Mouse (Mus musculus): ENCODE measurements at regions not wholly inside any gene's neighbourhood (a gene's known extent, or its start where the extent isn't known, plus 50 kb on each side); places are given as distances from the start of the nearest gene placed in this dataset.

DNA sequence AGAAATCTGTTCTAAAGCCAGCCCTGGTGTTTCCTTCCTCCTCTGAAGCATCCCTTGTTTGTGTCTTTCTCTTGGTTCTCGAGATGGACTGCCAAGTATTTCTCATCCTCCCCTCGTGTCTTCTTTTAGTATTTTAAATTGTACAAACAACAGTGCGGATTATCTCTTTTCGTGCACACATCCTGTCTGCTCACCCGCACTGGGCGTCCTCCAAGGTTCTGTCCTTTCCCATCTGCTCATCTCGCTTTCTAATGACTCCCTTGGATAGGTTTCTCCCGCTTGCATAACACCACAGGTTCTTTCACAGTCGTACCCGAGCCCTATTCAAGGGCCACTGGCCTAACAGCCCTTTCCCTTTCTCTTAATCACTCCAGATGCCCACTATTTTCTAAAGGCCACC lies 428.7 kb upstream of the Jarid2 start:
- intact Hi-C loops (cut with DNase I), result no loop called here

DNA sequence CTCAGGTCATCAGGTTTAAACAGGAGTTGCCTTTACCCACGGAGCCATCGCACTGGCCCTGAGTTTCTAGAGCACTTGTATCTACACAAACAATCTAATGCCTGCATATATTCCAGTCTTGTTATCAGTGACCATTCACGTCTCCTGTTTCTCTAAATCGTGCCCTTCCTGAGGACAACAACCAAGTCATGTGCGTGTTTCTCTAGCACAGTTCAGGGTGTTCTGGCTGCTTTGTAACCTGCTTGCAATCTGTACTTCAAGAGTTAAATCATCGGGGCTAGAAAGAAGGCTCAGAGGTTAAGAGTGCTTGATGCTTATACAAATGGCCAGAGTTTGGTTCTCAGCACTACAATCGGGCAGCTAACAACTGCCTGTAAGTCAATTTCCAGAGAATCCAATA lies 428.1 kb upstream of the Jarid2 start:
- intact Hi-C loops (cut with DNase I), result no loop called here
- DNase-seq (ENCODE audit: low spot score in 2 of 2), result no peak

More for the DNA sequence above, 428.7 kb upstream of the Jarid2 start:
- DNase-seq (ENCODE audit: low spot score in 2 of 2), result no peak

DNA sequence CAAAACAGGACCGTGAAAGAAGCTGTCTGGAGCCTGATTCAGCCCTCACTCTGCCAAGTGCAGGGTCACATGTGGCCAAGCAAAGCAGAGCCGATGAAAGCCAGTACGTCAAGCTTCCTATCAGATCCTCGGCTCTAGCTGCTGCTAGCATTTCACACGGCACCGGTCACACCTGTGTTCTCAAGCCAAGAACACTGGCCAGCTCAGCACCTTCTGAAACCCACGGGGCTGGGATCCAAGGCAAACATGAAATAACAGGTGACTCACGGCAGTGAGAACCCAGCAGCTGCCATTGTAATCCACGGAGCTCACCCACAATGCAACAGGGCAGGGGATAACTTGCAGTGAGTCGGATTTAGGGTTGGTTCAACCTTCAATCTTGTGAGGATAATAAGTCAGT lies 427.3 kb upstream of the Jarid2 start:
- intact Hi-C loops (cut with DNase I), result no loop called here
- no peak for DNase-seq (ENCODE audit: low spot score in 2 of 2)

DNA sequence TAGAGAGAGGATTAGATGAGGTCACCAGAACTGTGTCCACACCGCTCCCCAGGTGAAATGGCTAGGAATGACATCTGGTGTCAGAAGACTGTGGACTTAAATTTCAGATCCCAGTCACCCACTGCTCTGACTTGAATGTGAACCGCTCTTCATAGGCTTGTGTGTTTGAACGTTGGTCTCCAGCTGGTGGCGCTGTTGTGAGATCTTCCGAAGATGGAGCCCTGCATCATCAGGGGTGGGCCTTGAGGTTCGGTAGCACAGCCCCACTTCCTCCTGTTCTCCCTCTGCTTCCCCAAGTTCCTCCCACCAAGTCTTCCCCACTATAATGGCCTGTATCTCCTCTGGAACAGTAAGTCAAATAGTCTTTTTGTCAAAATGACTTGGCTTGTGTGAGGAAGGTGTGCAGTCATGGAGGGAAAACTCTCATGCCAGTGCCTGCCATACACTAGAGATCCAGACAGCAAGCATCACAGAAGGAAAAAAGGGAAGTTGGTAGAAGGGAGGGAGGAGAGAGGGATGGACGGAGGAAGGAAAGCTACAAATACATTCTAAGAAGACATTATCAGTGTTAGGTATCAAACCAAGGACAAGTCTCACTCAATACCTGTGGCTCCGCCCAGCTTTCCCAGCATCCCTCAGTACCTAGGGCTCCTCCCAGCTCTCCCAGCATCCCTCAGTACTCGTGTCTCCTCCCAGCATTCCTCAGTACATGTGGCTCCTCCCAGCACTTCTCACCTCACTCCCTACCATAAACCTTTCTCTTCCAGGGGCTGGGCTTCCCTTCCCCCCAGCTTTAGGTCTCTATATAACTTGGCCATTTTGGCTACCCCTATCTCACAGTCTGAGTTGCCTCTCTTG lies 423.9 kb upstream of the Jarid2 start:
- DNase-seq (ENCODE audit: low spot score in 2 of 2), result no peak
- intact Hi-C loops (cut with DNase I), result no loop called here

DNA sequence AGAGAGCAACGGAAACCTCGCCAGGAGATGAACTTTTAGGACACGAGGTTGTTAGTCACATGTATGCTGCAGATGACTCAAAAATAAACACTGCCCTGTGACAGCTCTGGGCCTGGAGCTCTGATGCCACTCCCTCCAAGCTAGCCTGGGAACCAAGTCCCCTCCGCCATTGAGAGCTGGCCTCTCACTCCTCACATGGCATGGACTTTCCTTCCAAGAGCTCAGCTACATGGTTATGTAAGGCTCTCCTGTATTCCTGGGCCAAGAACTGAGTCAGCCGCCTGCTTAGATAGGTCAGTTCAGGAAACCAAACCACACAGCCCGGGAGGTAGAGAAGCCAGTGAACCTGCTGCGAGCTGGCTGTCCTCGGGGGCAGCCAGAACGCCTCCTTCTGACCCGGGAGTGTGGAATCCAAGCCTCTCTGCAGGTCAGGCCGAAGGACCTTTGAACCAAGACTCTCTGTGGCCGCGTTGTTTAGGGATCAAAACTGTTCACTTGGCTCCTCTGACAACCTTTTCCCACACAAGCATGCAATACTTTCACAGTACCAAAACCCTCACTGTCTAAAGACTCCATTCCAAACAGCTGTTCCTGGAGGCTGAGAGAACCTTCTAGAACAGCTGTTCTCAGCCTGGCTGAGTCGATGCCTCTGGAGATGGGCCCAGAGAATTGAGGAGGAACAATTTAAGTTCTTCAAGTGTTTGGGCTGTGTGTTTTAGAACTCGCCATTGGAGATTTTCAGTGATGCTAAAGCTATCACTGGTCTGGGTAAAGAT lies 422.8 kb upstream of the Jarid2 start:
- intact Hi-C loops (cut with DNase I), result no loop called here
- DNase-seq (ENCODE audit: low spot score in 2 of 2), result peak in 1 of 2 experiments; percentile 57

DNA sequence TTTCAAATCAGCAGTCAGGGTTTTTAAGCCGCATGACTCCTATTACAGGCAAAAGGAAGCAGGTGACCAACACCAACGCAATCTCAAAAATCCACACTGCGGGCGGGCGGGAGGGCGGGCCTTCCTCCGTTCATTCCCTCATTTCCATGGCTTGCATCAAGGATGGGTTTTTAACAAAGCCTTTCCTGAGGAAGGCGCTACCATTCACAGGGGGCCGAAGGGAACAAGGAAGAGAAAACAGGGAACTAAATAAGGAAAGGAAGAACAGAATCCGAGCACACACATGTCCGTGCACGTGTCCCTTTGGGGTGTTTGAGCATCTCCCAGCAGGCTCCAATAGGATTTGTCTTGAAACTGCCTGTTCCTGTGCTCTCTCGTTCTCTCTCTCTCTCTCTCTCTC lies 421.0 kb upstream of the Jarid2 start:
- intact Hi-C loops (cut with DNase I), result no loop called here
- DNase-seq (ENCODE audit: low spot score in 2 of 2), result no peak

DNA sequence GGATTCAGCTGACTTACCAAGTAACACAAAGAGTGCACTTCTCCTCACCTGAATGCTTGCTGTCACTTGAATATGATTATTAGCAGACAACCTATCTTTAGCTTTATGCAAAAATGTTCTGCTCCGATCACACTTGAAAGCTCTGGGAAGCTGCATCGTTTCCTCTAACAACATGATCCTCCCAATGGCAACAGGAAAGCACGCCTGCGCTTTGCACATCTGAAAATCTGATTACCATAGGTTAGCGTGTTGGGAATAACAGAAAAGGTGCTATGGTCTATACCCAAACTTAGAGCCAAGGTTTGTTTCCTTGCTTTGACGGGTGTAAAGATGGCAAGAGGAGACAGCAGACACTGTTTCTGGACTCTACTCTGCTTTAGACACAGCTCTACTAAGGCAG lies 417.0 kb upstream of the Jarid2 start:
- intact Hi-C loops (cut with DNase I), result no loop called here
- no peak for DNase-seq (ENCODE audit: low spot score in 2 of 2)

DNA sequence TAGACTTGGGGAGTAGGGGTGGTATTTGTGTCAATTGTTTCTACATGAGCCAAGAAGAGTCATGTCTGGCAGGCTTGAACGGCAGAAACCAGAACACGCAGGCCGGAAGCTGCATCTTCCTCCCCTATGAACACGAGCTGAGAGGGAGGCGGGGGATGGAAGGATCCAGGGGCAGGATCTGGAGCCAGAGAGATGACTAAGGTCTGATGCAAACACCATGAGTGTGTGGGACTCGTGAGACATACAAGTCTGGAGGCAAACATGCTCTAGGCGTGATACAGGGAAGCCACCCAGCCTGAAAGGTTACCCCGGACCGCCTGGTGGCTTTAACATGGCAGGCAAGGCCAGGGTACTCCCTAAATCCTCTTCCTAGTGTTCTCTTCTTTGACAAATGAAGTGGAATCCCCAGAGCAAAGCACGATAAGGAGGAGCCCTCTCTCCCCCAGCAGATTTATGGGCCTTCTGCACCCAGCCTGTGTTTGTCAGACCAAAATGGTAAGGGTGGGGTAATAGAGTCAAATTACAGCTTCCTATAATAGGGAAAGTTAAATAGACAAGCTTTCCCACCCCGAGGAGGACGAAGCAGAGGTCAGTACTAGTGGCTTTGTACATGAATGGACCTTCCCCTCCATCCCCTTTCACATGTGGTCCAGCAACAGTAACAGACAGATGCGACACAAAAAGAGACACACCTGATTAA lies 412.4 kb upstream of the Jarid2 start:
- intact Hi-C loops (cut with DNase I), result no loop called here
- peak; percentile 39 to 64 for DNase-seq (ENCODE audit: low spot score in 2 of 2)

DNA sequence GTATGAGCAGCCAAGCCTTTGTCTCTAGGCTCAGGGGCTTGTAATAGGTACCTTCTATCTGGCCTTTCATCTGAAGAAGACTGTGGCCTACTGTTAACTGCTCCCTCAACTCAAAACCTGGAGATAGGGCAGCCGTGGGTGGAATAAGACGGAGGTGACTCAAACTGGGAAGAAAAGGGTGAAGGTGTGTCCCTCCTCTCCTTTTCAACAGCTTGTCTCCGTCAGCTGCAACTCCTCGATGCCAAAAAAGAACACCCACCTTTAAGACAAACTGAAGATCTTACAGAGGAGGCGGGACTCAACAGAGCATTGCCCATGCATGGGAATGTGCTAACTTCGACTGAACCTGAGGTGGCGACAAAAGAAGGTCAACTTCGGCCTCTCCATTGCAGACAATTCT lies 411.7 kb upstream of the Jarid2 start:
- DNase-seq (ENCODE audit: low spot score in 2 of 2), result peak; percentile 27 to 54
- intact Hi-C loops (cut with DNase I), result no loop called here

DNA sequence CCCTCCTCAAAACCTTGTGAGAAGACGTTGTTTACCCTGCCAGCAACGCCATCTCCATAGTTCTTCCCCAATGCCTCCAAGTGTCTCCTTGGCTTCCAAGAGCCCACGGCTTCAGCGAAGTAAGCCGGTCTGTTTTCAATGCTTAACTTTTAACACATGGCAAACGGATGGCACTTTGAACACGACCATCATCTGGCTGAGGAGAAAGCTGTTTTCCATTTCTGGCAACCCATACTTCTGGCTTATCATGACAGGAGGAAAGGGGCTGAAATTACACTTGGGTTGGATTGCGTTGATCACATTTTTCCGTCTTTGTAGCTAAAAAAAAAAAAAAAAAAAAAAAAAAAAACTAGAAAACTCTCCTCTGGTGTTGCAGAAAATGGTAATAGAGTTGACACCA lies 410.2 kb upstream of the Jarid2 start:
- intact Hi-C loops (cut with DNase I), result no loop called here
- no peak for DNase-seq (ENCODE audit: low spot score in 2 of 2)

DNA sequence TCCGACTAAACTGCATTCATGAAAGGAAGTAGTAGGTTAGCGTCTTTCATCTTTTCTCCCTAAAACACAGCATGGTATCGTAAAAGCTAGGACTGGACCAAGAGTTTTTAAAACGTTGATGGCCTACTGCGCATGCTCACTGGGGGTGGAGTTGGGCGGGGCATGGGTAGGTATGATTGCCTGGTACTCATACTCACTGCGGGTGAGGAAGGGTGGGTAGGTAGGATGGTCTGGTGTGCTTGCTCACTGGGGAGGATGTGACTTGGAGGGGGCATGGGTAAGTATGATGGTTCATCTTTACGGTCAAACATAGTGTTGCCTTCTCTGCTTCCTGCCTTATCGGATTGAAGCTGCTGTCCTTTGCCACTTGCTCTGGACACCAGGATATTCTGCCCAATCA lies 409.8 kb upstream of the Jarid2 start:
- intact Hi-C loops (cut with DNase I), result no loop called here
- no peak for DNase-seq (ENCODE audit: low spot score in 2 of 2)

DNA sequence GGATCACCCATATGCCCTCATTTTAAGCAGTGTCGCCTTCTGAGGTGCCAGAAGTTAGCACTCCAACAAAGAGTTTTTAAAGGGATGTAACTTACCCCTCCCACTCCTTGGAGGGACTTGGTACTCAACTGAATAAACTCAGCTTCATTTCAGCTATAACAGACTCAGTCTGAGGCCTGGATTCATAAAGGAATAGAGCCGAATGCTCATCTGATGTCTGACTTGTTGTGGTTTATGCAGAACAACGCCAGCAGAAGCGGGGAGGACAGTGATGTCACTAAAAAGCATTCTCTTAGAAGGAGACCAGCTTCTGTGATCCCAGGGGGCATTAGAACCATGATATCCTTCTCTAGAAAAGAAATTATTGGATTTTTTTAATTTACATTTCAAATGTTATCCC lies 409.0 kb upstream of the Jarid2 start:
- no peak for DNase-seq (ENCODE audit: low spot score in 2 of 2)
- intact Hi-C loops (cut with DNase I), result no loop called here

DNA sequence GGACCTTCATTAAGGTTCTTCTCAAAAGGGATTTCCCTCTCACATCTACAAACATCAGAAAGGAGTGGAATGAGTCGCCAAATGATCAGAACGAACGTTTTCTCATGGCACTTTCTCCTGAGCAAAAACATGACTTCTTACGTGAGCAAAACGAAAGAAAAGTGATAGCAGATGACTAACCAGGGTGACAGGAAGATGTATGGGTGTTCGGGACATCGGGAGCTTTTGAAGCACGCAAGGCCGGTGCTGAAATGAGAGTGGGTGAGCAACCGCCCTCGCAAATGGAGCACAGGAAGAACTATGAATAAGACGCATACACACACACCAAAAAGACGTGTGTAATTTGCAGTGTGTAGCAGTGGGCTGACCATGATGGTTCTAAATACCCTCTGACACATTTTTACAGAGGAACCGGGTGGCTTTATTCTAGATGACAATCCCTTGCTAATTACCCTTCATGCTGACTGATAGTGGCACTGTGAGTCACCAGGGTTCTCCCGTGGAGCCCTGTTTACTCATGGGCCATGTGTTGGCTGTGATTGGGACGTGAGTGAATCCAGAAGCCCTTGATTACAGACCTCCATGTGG lies 408.2 kb upstream of the Jarid2 start:
- intact Hi-C loops (cut with DNase I), result no loop called here
- DNase-seq (ENCODE audit: low spot score in 2 of 2), result no peak

DNA sequence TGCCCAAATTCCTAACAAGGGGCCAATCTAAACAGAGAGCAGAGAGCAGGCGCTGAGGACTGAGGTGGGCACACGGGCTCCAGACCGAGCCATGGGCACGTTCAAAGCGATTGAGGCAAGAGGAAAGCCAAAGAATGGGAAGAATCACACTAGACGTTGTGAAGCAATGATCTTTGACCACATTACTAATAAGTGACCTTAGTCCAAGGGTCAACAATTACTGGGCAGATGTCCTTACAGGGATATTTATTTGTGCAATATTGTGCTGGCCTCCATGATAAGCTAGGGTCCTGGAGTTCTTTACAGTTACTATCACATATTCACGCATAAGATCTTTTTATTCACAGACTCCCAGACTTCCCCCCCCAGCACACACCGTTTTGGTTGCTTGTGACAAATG lies 400.9 kb upstream of the Jarid2 start:
- no peak for DNase-seq (ENCODE audit: low spot score in 2 of 2)
- intact Hi-C loops (cut with DNase I), result no loop called here

DNA sequence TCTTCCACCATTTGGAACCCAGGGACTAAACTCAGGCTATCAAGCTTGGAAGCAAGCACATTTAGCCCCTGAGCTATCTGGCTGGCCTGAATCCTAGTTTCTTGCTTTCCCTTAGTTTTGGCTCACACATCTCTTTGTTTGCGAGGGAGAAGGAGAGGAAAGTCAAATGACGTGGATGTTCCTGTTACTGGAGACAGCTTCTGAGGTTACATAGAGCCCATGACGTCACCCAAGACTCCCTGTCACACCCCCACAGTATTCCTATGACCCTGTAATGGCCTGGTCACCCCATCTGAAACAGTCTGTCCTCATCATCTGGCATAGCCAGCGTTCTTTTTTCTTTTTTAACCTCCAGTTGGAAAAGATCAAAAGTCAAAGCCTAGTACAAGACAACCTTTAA lies 400.1 kb upstream of the Jarid2 start:
- DNase-seq (ENCODE audit: low spot score in 2 of 2), result no peak
- intact Hi-C loops (cut with DNase I), result no loop called here

DNA sequence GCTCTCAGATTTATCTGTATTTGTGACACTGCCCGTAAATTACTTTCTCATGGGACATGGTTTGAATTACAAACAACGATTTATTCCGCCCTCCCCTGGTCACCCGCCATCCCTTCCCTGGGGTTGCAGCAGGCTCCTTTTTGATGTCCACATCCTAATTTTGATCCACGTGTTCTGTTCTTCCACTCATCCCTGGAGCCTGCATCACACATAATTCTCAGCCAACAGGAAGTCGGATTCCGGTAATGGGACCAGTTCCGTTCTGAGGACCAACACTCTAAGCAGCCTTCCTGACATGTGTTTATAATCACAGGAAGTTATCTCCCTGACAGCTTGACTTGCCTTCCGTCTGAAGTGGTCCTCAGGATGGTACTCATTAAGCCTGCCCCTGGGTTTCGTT lies 399.6 kb upstream of the Jarid2 start:
- intact Hi-C loops (cut with DNase I), result no loop called here
- DNase-seq (ENCODE audit: low spot score in 2 of 2), result no peak

DNA sequence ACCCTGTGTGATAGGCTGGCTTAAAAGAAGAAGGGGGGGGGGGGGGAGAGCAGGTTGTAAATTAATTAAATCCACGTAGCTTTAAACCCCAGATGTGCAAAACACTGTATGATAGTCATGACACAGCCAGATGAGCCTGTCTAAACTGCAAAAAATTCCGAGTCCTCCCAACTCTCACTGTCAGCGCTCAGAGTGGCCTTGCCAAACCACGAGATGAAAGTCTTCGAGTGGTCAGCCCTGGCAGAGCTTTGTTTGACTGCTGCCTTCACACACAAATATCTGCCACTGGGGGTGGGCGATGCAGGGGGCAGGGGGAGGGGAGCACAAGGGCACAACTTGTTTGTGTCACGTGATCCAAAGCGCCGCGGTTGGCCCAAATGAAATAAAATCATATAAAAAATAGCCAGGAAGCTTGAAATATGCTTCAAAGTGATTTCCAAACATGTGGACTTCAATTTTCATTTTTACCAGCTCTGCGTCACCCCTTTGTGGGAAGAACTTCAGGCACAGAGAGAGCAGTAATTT lies 396.5 kb upstream of the Jarid2 start:
- intact Hi-C loops (cut with DNase I), result no loop called here
- no peak for DNase-seq (ENCODE audit: low spot score in 2 of 2)

DNA sequence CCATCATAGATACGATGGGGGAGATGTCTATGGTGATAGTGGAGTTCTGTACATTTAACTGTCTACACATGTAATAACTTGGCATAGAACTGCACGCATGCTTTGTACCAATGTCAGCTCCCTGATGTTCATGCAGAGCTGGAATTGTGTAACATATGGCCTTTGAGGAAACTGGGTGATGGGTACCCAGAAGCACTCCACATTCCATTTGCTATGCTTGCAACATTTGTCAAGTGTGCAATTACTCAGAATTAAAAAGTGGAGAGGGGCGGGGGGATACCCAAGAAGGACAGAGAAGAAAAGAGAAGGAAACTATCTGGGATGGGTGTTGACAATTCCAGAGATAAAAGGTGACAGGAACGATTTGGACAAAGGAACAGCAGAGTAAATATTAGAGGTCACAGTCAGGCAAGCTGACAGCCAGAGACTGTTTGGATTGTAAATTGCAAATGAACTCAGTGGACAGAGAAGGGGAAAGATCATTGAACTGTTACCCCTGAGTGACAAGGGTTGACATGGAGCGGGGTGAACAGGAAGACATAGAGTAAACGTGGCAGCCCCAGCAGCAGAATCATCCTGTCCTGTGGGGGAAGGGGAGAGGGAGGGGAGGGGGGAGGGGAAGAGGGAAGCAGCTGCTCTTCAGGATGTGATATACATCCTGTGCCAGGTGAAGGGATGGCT lies 390.1 kb upstream of the Jarid2 start:
- DNase-seq (ENCODE audit: low spot score in 2 of 2), result no peak
- intact Hi-C loops (cut with DNase I), result no loop called here

DNA sequence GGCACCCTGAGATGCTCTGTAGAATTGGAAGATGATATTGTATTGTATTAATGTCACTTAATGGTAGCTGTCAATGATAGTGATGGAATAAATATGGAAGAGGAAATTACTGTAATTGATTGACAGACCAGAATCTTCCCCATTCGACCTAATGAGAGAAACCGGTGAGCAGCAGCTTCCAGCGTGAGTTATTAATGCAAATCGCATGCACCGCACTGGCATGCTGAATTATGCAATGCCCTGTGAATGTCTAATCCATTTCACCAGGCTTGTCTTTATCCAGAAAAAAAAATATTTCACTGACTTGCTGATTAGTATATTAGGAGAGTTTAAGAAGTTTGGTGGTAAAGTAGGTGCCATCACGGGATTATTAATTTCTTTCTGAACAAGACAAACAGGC lies 384.2 kb upstream of the Jarid2 start:
- no peak for DNase-seq (ENCODE audit: low spot score in 2 of 2)
- intact Hi-C loops (cut with DNase I), result no loop called here

DNA sequence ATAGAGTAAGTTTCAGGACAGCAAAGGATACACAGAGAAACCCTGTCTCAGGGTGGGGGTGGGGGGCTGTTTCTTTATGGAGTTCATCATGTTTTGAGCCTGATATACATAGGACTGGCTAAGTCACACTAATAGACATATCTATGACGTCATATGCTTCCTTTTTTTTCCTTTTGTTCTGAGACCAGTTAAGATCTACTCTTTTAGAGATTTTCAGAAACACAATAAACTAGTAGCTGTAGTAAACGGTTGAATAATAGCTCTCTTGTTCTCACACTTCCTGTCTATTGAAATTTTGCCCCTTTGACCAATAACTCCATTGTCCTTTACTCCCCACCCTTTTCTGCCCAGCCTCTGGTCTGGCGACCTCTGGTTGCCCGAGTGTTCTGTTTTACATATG lies 382.6 kb upstream of the Jarid2 start:
- intact Hi-C loops (cut with DNase I), result no loop called here
- no peak for DNase-seq (ENCODE audit: low spot score in 2 of 2)
